ENCODE assay signal across 23 mouse cellular contexts in genomic region chr6:137328228-137328627, GRCm38 (mm10).
"Had no signal": no experiment of that assay in that cellular context is flagged by ENCODE, and none has a peak within 500 bp of the region (broad histone marks: within the 10 kb centered on the region; RNA-seq: fewer than 3 reads in every experiment).

No protein-coding gene starts in this region.

- H3K27ac ChIP-seq: heart, adult 2 months; heart, embryonic 13.5 days; heart, embryonic 15.5 days; hindbrain, embryonic 12.5 days; hindbrain, embryonic 14.5 days; hindbrain, postnatal 0 days; layer of hippocampus, adult 2 months; left cerebral cortex, adult 2 months; limb, embryonic 10.5 days; limb, embryonic 12.5 days; liver, embryonic 13.5 days had no signal

- H3K36me3 ChIP-seq: heart, embryonic 13.5 days; heart, embryonic 15.5 days; hindbrain, embryonic 12.5 days; limb, embryonic 10.5 days; limb, embryonic 12.5 days; liver, embryonic 13.5 days had no signal

- DNase-seq: gastrocnemius, postnatal 14 days; gastrocnemius, postnatal 36 days; heart, adult 11 months; heart, adult 2 months; heart, postnatal 14 days; heart, postnatal 36 days; kidney, adult 18-20 months; kidney, adult 8-10 months; kidney, postnatal 10 days; liver; liver, embryonic 13.5 days had no signal

- H3K9ac ChIP-seq: heart, embryonic 13.5 days; heart, embryonic 15.5 days; hindbrain, embryonic 12.5 days; hindbrain, embryonic 14.5 days; limb, embryonic 12.5 days; liver, embryonic 13.5 days had no signal

- H3K4me3 ChIP-seq: heart, adult 2 months; heart, embryonic 13.5 days; heart, embryonic 15.5 days; hindbrain, embryonic 12.5 days; layer of hippocampus, adult 2 months; left cerebral cortex, adult 2 months; limb, embryonic 10.5 days; limb, embryonic 12.5 days; liver, embryonic 13.5 days had no signal

- H3K27me3 ChIP-seq: heart, embryonic 13.5 days; heart, embryonic 15.5 days; hindbrain, embryonic 12.5 days; limb, embryonic 12.5 days; liver, embryonic 13.5 days had no signal

- ATAC-seq: intestine, postnatal 0 days had no signal

- H3K4me1 ChIP-seq: heart, embryonic 15.5 days; limb, embryonic 12.5 days; liver, embryonic 13.5 days had no signal

- H3K4me2 ChIP-seq: heart, embryonic 11.5 days; heart, embryonic 13.5 days; heart, embryonic 15.5 days; hindbrain, embryonic 12.5 days; hindbrain, embryonic 14.5 days; limb, embryonic 12.5 days; liver, embryonic 11.5 days; liver, embryonic 13.5 days had no signal

- H3K9me3 ChIP-seq: heart, embryonic 15.5 days; hindbrain, embryonic 12.5 days; limb, embryonic 10.5 days; limb, embryonic 12.5 days had no signal
